In genomic region chr12:105862607-105863006, GRCm38 (mm10) we compare ENCODE assay signal across 10 mouse cellular contexts.
DNase-seq lines count a peak whose midpoint lies in the region; ATAC-seq and TF ChIP-seq lines count a peak whose summit lies in the region.
"Had no signal": no experiment of that assay in that cellular context is flagged by ENCODE, and none has a peak within 500 bp of the region (broad histone marks: within the 10 kb centered on the region; RNA-seq: fewer than 3 reads in every experiment).

No protein-coding gene starts in this region.

- H3K4me2 ChIP-seq in midbrain, embryonic 13.5 days (replicated peaks) = no peak overlapping the region
- no peak overlapping the region for H3K4me2 ChIP-seq in midbrain, embryonic 11.5 days
- no peak overlapping the region for H3K4me2 ChIP-seq in embryonic facial prominence, embryonic 11.5 days (ENCODE audit: low read depth, low read length)
- no peak overlapping the region; the same call in 1 of the 2 replicates for H3K4me2 ChIP-seq in limb, embryonic 14.5 days (replicated peaks; ENCODE audit: low read depth, low read length, severe bottlenecking)

- no peak for TF ChIP-seq CTCF in gastrocnemius, adult 2 months (IDR thresholded peaks at IDR 0.05)

- no peak for TF ChIP-seq POLR2A in limb, embryonic 14.5 days (IDR thresholded peaks at IDR 0.05; ENCODE audit: borderline replicate concordance, extremely low read depth, insufficient read depth, insufficient read length)

- no peak overlapping the region for H3K4me3 ChIP-seq in gastrocnemius, adult 2 months
- H3K4me3 ChIP-seq in midbrain, embryonic 13.5 days (replicated peaks) = no peak overlapping the region
- H3K4me3 ChIP-seq in midbrain, embryonic 11.5 days (ENCODE audit: low read depth, low read length) = no peak overlapping the region
- no peak overlapping the region for H3K4me3 ChIP-seq in embryonic facial prominence, embryonic 11.5 days (ENCODE audit: low read depth, low read length)
- H3K4me3 ChIP-seq in limb, embryonic 14.5 days (replicated peaks; ENCODE audit: low read length) = no peak overlapping the region
- H3K4me3 ChIP-seq: myocyte had no signal

- H3K4me1 ChIP-seq in midbrain, embryonic 13.5 days (replicated peaks) = peaks cover 5% of the 10 kb centered on the region; the same call in 1 of the 2 replicates
- H3K4me1 ChIP-seq in midbrain, embryonic 11.5 days (ENCODE audit: control insufficient read depth, insufficient read depth, low read length) = no peaks in the 10 kb centered on the region
- H3K4me1 ChIP-seq in embryonic facial prominence, embryonic 11.5 days (ENCODE audit: control insufficient read depth, insufficient read depth, low read length) = no peaks in the 10 kb centered on the region
- peaks cover 8% of the 10 kb centered on the region for H3K4me1 ChIP-seq in limb, embryonic 14.5 days (ENCODE audit: control insufficient read depth, insufficient read depth, low read length)

- DNase-seq in gastrocnemius, adult 2 months = peak; percentile 46
- DNase-seq in gastrocnemius, postnatal 36 days = no peak
- no peak for DNase-seq in midbrain, embryonic 11.5 days (ENCODE audit: low spot score, missing footprints)
- DNase-seq in embryonic facial prominence, embryonic 11.5 days (ENCODE audit: low spot score) = peak; percentile 22
- peak; percentile 32 for DNase-seq in limb, embryonic 14.5 days (ENCODE audit: low spot score)
- no peak for DNase-seq in right cerebral cortex, adult 18-20 months
- DNase-seq: heart, postnatal 36 days had no signal

- intact Hi-C loops in gastrocnemius, adult 2 months (cut with DNase I) = no loop called here
- intact Hi-C loops in gastrocnemius, postnatal 36 days (cut with DNase I) = no loop called here

- 80% methylated on average over 22 of the region's 22 CpGs for WGBS in midbrain, embryonic 13.5 days
- WGBS in midbrain, embryonic 11.5 days = 85% methylated on average over 22 of the region's 22 CpGs
- WGBS in embryonic facial prominence, embryonic 11.5 days = 69% methylated on average over 22 of the region's 22 CpGs
- WGBS in limb, embryonic 14.5 days = 32% methylated on average over 22 of the region's 22 CpGs

- no peak overlapping the region for H3K27ac ChIP-seq in gastrocnemius, adult 2 months
- H3K27ac ChIP-seq in midbrain, embryonic 13.5 days = no peak overlapping the region
- no peak overlapping the region for H3K27ac ChIP-seq in midbrain, embryonic 11.5 days (ENCODE audit: low read depth, low read length)
- H3K27ac ChIP-seq in embryonic facial prominence, embryonic 11.5 days (replicated peaks; ENCODE audit: low read depth, low read length) = no peak overlapping the region
- H3K27ac ChIP-seq in limb, embryonic 14.5 days (replicated peaks; ENCODE audit: low read depth, low read length) = no peak overlapping the region

- peaks cover 4% of the 10 kb centered on the region; the same call in 1 of the 2 replicates for H3K27me3 ChIP-seq in midbrain, embryonic 13.5 days
- H3K27me3 ChIP-seq in midbrain, embryonic 11.5 days (ENCODE audit: control insufficient read depth, insufficient read depth, low read length) = no peaks in the 10 kb centered on the region
- H3K27me3 ChIP-seq in embryonic facial prominence, embryonic 11.5 days (ENCODE audit: control insufficient read depth, insufficient read depth, low read length) = no peaks in the 10 kb centered on the region
- H3K27me3 ChIP-seq in limb, embryonic 14.5 days (ENCODE audit: control insufficient read depth, insufficient read depth, low read length) = no peaks in the 10 kb centered on the region

- peaks cover 11% of the 10 kb centered on the region for H3K9me3 ChIP-seq in midbrain, embryonic 13.5 days
- no peaks in the 10 kb centered on the region; the same call in 1 of the 2 replicates for H3K9me3 ChIP-seq in midbrain, embryonic 11.5 days (ENCODE audit: control insufficient read depth, low read length)
- no peaks in the 10 kb centered on the region for H3K9me3 ChIP-seq in embryonic facial prominence, embryonic 11.5 days (replicated peaks; ENCODE audit: control insufficient read depth, low read length)
- H3K9me3 ChIP-seq in limb, embryonic 14.5 days (ENCODE audit: control insufficient read depth, low read length) = no peaks in the 10 kb centered on the region

- 0 out of 2 replicates have a peak, but pooled peaks have one; percentile 48 for ATAC-seq in midbrain, embryonic 13.5 days
- no peak for ATAC-seq in midbrain, embryonic 11.5 days (ENCODE audit: low FRiP score)
- ATAC-seq in embryonic facial prominence, embryonic 11.5 days (replicated peaks; ENCODE audit: insufficient number of reproducible peaks, low FRiP score, low TSS enrichment, low read depth) = no peak
- peak; percentile 38; the same call in 1 of the 2 replicates for ATAC-seq in limb, embryonic 14.5 days (ENCODE audit: low FRiP score, low read depth)
- ATAC-seq in CD4-positive, CD25-positive, alpha-beta regulatory T cell, adult 4 months = no peak

- H3K36me3 ChIP-seq in midbrain, embryonic 13.5 days = no peaks in the 10 kb centered on the region
- H3K36me3 ChIP-seq in midbrain, embryonic 11.5 days (ENCODE audit: control insufficient read depth, insufficient read depth, low read length) = no peaks in the 10 kb centered on the region
- no peaks in the 10 kb centered on the region for H3K36me3 ChIP-seq in embryonic facial prominence, embryonic 11.5 days (replicated peaks; ENCODE audit: control insufficient read depth, insufficient read depth, low read depth, low read length)
- H3K36me3 ChIP-seq in limb, embryonic 14.5 days (ENCODE audit: control insufficient read depth, insufficient read depth, low read length) = no peaks in the 10 kb centered on the region

- no peak overlapping the region for H3K9ac ChIP-seq in midbrain, embryonic 13.5 days (replicated peaks)
- no peak overlapping the region for H3K9ac ChIP-seq in midbrain, embryonic 11.5 days (ENCODE audit: low read length)
- no peak overlapping the region for H3K9ac ChIP-seq in embryonic facial prominence, embryonic 11.5 days (replicated peaks; ENCODE audit: low read length)
- no peak overlapping the region for H3K9ac ChIP-seq in limb, embryonic 14.5 days (ENCODE audit: low read depth, low read length, severe bottlenecking)

Comparison
In these comparisons a context has a peak if more than half of its experiments do, and no peak if none do; other contexts are left out.
1. DNase-seq: peak in gastrocnemius, adult 2 months (single experiment), embryonic facial prominence, embryonic 11.5 days (single experiment) and limb, embryonic 14.5 days (single experiment); none in gastrocnemius, postnatal 36 days (0 of 2), midbrain, embryonic 11.5 days (single experiment) and right cerebral cortex, adult 18-20 months (single experiment).
2. ATAC-seq: peak in midbrain, embryonic 13.5 days (single experiment) and limb, embryonic 14.5 days (single experiment); none in midbrain, embryonic 11.5 days (single experiment), embryonic facial prominence, embryonic 11.5 days (single experiment) and CD4-positive, CD25-positive, alpha-beta regulatory T cell, adult 4 months (single experiment).